Mouse (Mus musculus) bone marrow macrophage, adult 2 months (primary cell): ENCODE results near the gene Gria4.

Experiments used
- CTCF ChIP-seq: IDR thresholded peaks from 2 replicates; pipeline ENCODE4 v1.5.1; 2012; ENCODE audit warnings: low read depth, mild to moderate bottlenecking, low read length, moderate library complexity
- POLR2A ChIP-seq: IDR thresholded peaks from 2 replicates; pipeline ENCODE4 v1.6.1; 2012; ENCODE audit warnings: mild to moderate bottlenecking, low read depth, low read length, borderline replicate concordance

DNA sequence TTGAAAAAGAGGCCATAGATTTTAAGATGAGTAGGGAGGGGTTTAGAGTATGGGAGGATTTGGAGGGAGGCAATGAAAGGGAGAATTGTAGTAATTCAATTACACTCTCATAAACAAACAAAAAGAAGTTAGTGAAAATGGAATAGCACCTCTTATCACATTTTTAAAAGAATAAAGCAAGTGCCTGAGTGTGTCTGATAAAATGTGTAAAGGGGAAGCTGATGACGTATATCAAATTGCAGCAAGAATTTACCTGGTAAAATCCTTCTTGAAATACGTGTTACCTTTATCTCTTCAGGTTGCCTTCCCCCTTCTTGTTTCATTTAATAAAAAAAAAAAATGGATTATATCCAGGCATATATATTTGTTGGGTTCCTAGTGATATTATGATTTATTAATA, 1.4 kb upstream of the Gria4 start:
- no peak for TF ChIP-seq CTCF
- no peak for TF ChIP-seq POLR2A
